Mouse (Mus musculus) heart, postnatal 0 days (tissue): ENCODE measurements around the gene Nek11. TPM values are rescaled to one million over a fixed set of nuclear protein-coding genes. Genes with fewer than 3 reads are reported as not detected.

ENCODE experiments used
- ATAC-seq: fragments of 200-750 bp; cut with Nextera tagmentation; 2 replicates; pipeline ENCODE4 v1.8.0; 2017; ENCODE audit warnings: low read depth, moderate number of reproducible peaks, moderate library complexity; ENCODE audit not compliant: insufficient read depth
- DNase-seq: peaks from one replicate; pipeline ENCODE4 v3.0.0-alpha.2; 2016; ENCODE audit warnings: low spot score
- H3K27ac ChIP-seq: fragments of 300-500 bp; sonication (generic); 2 replicates; pipeline ENCODE4 v1.5.1; 2014; ENCODE audit warnings: low read depth, mild to moderate bottlenecking
- H3K27me3 ChIP-seq: fragments of 300-500 bp; sonication (generic); 2 replicates; pipeline ENCODE4 v1.6.1; 2014; ENCODE audit warnings: low read length, mixed read lengths; ENCODE audit not compliant: control insufficient read depth, insufficient read depth
- H3K36me3 ChIP-seq: fragments of 300-500 bp; sonication (generic); replicated peaks from 2 replicates; pipeline ENCODE4 v1.6.1; 2014; ENCODE audit warnings: low read length, mixed read lengths; ENCODE audit not compliant: control insufficient read depth, insufficient read depth
- H3K4me1 ChIP-seq: fragments of 300-500 bp; sonication (generic); 2 replicates; pipeline ENCODE4 v1.6.1; 2014; ENCODE audit warnings: antibody characterized with exemption; ENCODE audit not compliant: control insufficient read depth, insufficient read depth
- H3K4me2 ChIP-seq: fragments of 300-500 bp; sonication (generic); 2 replicates; pipeline ENCODE4 v1.6.1; 2014; ENCODE audit warnings: low read depth, mild to moderate bottlenecking, low read length, moderate library complexity
- H3K4me3 ChIP-seq: fragments of 300-500 bp; sonication (generic); 2 replicates; pipeline ENCODE4 v1.5.1; 2014; ENCODE audit warnings: low read depth, low read length
- H3K9ac ChIP-seq: fragments of 300-500 bp; sonication (generic); replicated peaks from 2 replicates; pipeline ENCODE4 v1.6.1; 2014; ENCODE audit warnings: low read depth, low read length, mixed read lengths
- H3K9me3 ChIP-seq: fragments of 300-500 bp; sonication (generic); replicated peaks from 2 replicates; pipeline ENCODE4 v1.6.1; 2016; ENCODE audit warnings: low read length; ENCODE audit not compliant: control insufficient read depth
- CTCF ChIP-seq: IDR thresholded peaks from 2 replicates; pipeline ENCODE4 v1.5.1; 2016; ENCODE audit warnings: antibody characterized with exemption, control low read depth, low read depth
- EP300 ChIP-seq: IDR thresholded peaks from 2 replicates; pipeline ENCODE4 v1.6.1; 2016; ENCODE audit warnings: antibody characterized with exemption, low read depth
- WGBS: fragments of 180-500 bp; shearing (Covaris S2); extraction: QIAGEN DNeasy Blood & Tissue Kit; methylation state at CpG from one replicate; pipeline ENCODE4 v1.1.7; 2014; 5-methylcytosine and 5-hydroxymethylcytosine counted together
- polyA plus RNA-seq: library from polyadenylated mRNA; unstranded; fragments of >200 nt; fragmentation: Nextera tagmentation; extraction: Ambion mirVana; gene quantifications from 2 replicates; pipeline ENCODE4 v1.2.1, GENCODE M21; 2015
- total RNA-seq: library from RNA; depleted of rRNA; stranded (reverse); fragments of >200 nt; gene quantifications from 2 replicates; pipeline ENCODE4 v1.2.3, GENCODE M21; 2014; ENCODE audit warnings: low replicate concordance

Gene Nek11
- total and polyA plus RNA-seq, 2 experiments from 2014 or later: 0.11 TPM; not detected in 1

GRCm38 (mm10) chr9:105200305-105200704, 195.0 kb downstream of the Nek11 start:
- Histone ChIP-seq H3K4me2 (no peak overlapping the region), H3K27ac (no peak overlapping the region), H3K4me3 (no peak overlapping the region), H3K27me3 (no peaks in the 10 kb centered on the region), H3K36me3 (no peaks in the 10 kb centered on the region), H3K4me1 (no peaks in the 10 kb centered on the region), H3K9me3 (no peaks in the 10 kb centered on the region), H3K9ac (no peak overlapping the region)
- TF ChIP-seq EP300: no peak
- no peak for TF ChIP-seq CTCF
- 65% methylated on average over 1 of the region's 1 CpGs for WGBS
- ATAC-seq: no peak
- no peak for DNase-seq

- Histone ChIP-seq H3K36me3 (no peaks in the 10 kb centered on the region), H3K4me2 (no peak overlapping the region), H3K9me3 (no peaks in the 10 kb centered on the region), H3K27me3 (no peaks in the 10 kb centered on the region), H3K4me3 (no peak overlapping the region), H3K4me1 (no peaks in the 10 kb centered on the region), H3K9ac (no peak overlapping the region), H3K27ac (no peak overlapping the region)
- no peak for TF ChIP-seq CTCF
- TF ChIP-seq EP300: no peak
- 53% methylated on average over 3 of the region's 3 CpGs for WGBS
- ATAC-seq: no peak
- no peak for DNase-seq
These were observed 208.6 kb downstream of the Nek11 start for GRCm38 (mm10) chr9:105186725-105187124.

DNA sequence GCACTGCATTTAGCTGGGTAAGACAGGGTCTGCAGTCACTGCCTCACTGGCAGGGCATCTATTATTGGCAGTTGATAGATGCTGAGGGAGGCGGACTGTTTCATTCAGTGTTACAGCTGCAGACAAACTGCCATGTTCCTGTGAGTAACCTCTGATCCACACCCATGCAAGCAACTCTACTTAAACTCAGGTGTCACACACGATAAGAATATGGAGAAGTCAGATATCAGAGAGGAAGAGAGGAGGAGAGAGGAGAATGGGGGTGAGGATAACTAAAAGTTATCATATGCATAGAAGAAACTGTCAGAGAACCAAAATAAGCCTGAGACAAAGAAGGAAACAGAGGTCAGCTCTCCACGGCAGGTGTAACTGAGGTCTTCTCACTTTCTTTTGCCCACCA, 212.9 kb downstream of the Nek11 start:
- Histone ChIP-seq H3K27ac (no peak overlapping the region), H3K4me2 (no peak overlapping the region), H3K9ac (no peak overlapping the region), H3K36me3 (no peaks in the 10 kb centered on the region), H3K4me3 (no peak overlapping the region), H3K4me1 (no peaks in the 10 kb centered on the region), H3K9me3 (no peaks in the 10 kb centered on the region), H3K27me3 (no peaks in the 10 kb centered on the region)
- no peak for TF ChIP-seq EP300
- TF ChIP-seq CTCF: no peak
- ATAC-seq (no peak), DNase-seq (no peak)
- 70% methylated on average over 3 of the region's 3 CpGs for WGBS

DNA sequence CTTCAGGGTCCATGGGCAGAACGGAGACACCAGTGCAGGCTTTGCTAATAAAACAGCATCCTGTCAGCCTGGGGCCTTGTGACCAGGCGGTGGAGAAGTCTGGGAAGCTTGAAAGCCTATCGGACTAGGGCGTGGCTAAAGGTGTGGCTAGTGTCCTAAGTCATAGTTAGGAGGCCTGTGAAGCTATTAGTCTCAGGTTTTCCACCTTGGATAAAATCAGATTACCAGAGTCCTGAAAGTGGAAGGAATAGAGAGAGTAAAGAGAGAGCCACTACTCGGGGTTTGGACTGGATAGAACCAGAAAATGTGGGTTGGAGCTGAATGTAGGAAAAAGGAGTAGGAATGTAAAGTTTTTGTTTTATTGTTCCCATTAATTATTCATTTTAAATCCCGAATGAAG, 250.3 kb downstream of the Nek11 start, which contains the start of gene 1700080E11Rik:
Gene 1700080E11Rik (minus strand): TSS at position 101 of the 400 bp plus-strand sequence.
- Histone ChIP-seq H3K9ac (no peak within 1 kb of the TSS), H3K4me3 (no peak within 1 kb of the TSS), H3K4me2 (no peak within 1 kb of the TSS), H3K36me3 (no peaks in the 10 kb centered on the region), H3K4me1 (no peaks in the 10 kb centered on the region), H3K9me3 (no peaks in the 10 kb centered on the region), H3K27me3 (no peaks in the 10 kb centered on the region), H3K27ac (no peak within 1 kb of the TSS)
- TF ChIP-seq CTCF (no peak), EP300 (no peak)
- WGBS: 67% methylated on average over 6 of the region's 6 CpGs
- ATAC-seq: no peak
- DNase-seq: no peak

DNA sequence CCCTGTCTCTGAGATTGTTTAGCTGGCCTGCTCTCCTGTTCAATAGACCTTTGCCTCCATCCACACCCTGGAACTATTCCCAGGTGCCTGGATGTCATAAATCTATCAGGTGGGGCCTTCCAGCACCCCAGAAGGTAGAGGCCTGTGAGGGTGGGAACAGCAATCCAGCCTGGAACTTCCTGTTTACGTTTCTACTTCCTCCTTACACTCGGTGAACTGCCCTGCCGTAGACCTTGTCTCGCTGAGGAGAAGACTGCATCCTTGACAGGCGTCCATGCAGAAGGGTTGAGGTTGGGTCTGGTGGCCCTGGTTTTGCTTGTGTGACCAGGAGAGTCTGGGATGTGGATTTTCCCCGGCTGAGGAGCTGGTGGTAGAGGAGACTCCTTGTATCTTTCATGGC, 256.1 kb downstream of the Nek11 start:
- no peak overlapping the region for H3K4me2 ChIP-seq
- TF ChIP-seq EP300: no peak
- TF ChIP-seq CTCF: no peak
- H3K27ac ChIP-seq: no peak overlapping the region
- DNase-seq (no peak), ATAC-seq (no peak)
- no peaks in the 10 kb centered on the region for H3K9me3 ChIP-seq
- no peak overlapping the region for H3K4me3 ChIP-seq
- H3K9ac ChIP-seq: no peak overlapping the region
- whole genome bisulfite sequencing: 61% methylated on average over 6 of the region's 6 CpGs
- no peaks in the 10 kb centered on the region for H3K36me3 ChIP-seq
- H3K4me1 ChIP-seq: no peaks in the 10 kb centered on the region
- no peaks in the 10 kb centered on the region for H3K27me3 ChIP-seq

GRCm38 (mm10) chr9:105136404-105136803, 258.9 kb downstream of the Nek11 start:
- no peak overlapping the region for H3K27ac ChIP-seq
- no peaks in the 10 kb centered on the region for H3K9me3 ChIP-seq
- no peak for DNase-seq
- no peak overlapping the region for H3K9ac ChIP-seq
- no peaks in the 10 kb centered on the region for H3K36me3 ChIP-seq
- no peaks in the 10 kb centered on the region for H3K4me1 ChIP-seq
- H3K27me3 ChIP-seq: no peaks in the 10 kb centered on the region
- WGBS: 28% methylated on average over 1 of the region's 1 CpGs
- TF ChIP-seq CTCF: no peak
- no peak for TF ChIP-seq EP300
- no peak for ATAC-seq
- H3K4me2 ChIP-seq: no peak overlapping the region
- no peak overlapping the region for H3K4me3 ChIP-seq
